Mouse (Mus musculus): ENCODE results near the gene Sin3a. TPM values are rescaled to one million over a fixed set of nuclear protein-coding genes. Genes with fewer than 3 reads are reported as not detected.

Gene Sin3a
- polyA plus RNA-seq, 1 experiment = 29.2 TPM

DNA sequence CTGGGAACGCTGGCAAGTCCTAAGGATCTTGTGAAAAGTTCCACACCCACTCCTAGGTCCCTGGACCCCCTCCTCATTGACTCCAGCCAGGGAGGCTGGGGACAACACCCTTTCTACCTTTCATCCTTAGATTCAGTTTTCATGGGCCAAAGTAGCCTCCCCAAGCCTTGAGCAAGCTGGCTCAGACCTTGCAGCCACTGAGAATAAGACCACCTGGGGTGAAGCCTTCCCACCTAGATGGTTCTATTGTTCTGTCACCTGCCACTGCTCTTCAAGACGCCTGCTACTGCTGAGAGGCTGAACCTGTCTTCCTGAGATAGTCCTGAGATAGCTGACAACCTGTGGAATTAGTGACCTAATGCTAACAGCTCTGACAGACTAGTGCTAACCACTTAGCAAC is 91.3 kb downstream of the Sin3a start:
- WGBS = 55% methylated on average over 2 of the region's 2 CpGs

GRCm38 (mm10) chr9:57166173-57166572 is 94.3 kb downstream of the Sin3a start:
- no peak overlapping the region for H3K4me3 ChIP-seq (replicated peaks; ENCODE audit: control insufficient read depth, low read depth, low read length)
- no peaks in the 10 kb centered on the region for H3K4me1 ChIP-seq (ENCODE audit: control insufficient read depth, insufficient read depth, low read length)
- no peak for TF ChIP-seq POLR2A (IDR thresholded peaks at IDR 0.05; ENCODE audit: borderline replicate concordance, control insufficient read depth, low read depth, low read length)
- no peak for TF ChIP-seq CTCF (IDR thresholded peaks at IDR 0.05; ENCODE audit: control insufficient read depth, insufficient read depth, low read length)
- 91% methylated on average over 2 of the region's 2 CpGs for WGBS
- H3K27ac ChIP-seq (ENCODE audit: control insufficient read depth, insufficient read depth, low read depth, low read length, poor library complexity) = no peak overlapping the region

More for the DNA sequence above, 91.3 kb downstream of the Sin3a start:
- Histone ChIP-seq H3K27ac (ENCODE audit: control insufficient read depth, insufficient read depth, low read depth, low read length, poor library complexity) (no peak overlapping the region), H3K4me3 (replicated peaks; ENCODE audit: control insufficient read depth, low read depth, low read length) (no peak overlapping the region), H3K4me1 (ENCODE audit: control insufficient read depth, insufficient read depth, low read length) (no peaks in the 10 kb centered on the region)
- TF ChIP-seq CTCF (IDR thresholded peaks at IDR 0.05; ENCODE audit: control insufficient read depth, insufficient read depth, low read length) (no peak), POLR2A (IDR thresholded peaks at IDR 0.05; ENCODE audit: borderline replicate concordance, control insufficient read depth, low read depth, low read length) (no peak)

GRCm38 (mm10) chr9:57168411-57168810 is 96.6 kb downstream of the Sin3a start:
- 81% methylated on average over 5 of the region's 5 CpGs for WGBS
- no peaks in the 10 kb centered on the region for H3K4me1 ChIP-seq (ENCODE audit: control insufficient read depth, insufficient read depth, low read length)
- H3K27ac ChIP-seq (ENCODE audit: control insufficient read depth, insufficient read depth, low read depth, low read length, poor library complexity) = no peak overlapping the region
- no peak for TF ChIP-seq CTCF (IDR thresholded peaks at IDR 0.05; ENCODE audit: control insufficient read depth, insufficient read depth, low read length)
- no peak for TF ChIP-seq POLR2A (IDR thresholded peaks at IDR 0.05; ENCODE audit: borderline replicate concordance, control insufficient read depth, low read depth, low read length)
- H3K4me3 ChIP-seq (replicated peaks; ENCODE audit: control insufficient read depth, low read depth, low read length) = no peak overlapping the region

Other genes with a start within 250 kb of the Sin3a start
- not detected in 2 replicates for gene Odf3l1, start 207.4 kb upstream of the Sin3a start, polyA plus RNA-seq (2011; ENCODE audit: insufficient read depth, insufficient read length, low replicate concordance, missing spikeins)
- 0.29 and 1.4 TPM in 2 replicates for gene Cspg4, start 207.0 kb upstream of the Sin3a start, polyA plus RNA-seq (2011; ENCODE audit: insufficient read depth, insufficient read length, low replicate concordance, missing spikeins)
- 2.4 and 3.4 TPM in 2 replicates for gene Snx33, start 143.7 kb upstream of the Sin3a start, polyA plus RNA-seq (2011; ENCODE audit: insufficient read depth, insufficient read length, low replicate concordance, missing spikeins)
- 36.0 and 83.1 TPM in 2 replicates for gene Imp3, start 134.6 kb upstream of the Sin3a start, polyA plus RNA-seq (2011; ENCODE audit: insufficient read depth, insufficient read length, low replicate concordance, missing spikeins)
- 5.2 and 14.9 TPM in 2 replicates for gene Snupn, start 121.2 kb upstream of the Sin3a start, polyA plus RNA-seq (2011; ENCODE audit: insufficient read depth, insufficient read length, low replicate concordance, missing spikeins)
- gene Ptpn9, start 77.1 kb upstream of the Sin3a start, polyA plus RNA-seq (2011; ENCODE audit: insufficient read depth, insufficient read length, low replicate concordance, missing spikeins) = 3.3 and 6.0 TPM in 2 replicates
- 59.3 and 101 TPM in 2 replicates for gene Man2c1, start 58.6 kb downstream of the Sin3a start, polyA plus RNA-seq (2011; ENCODE audit: insufficient read depth, insufficient read length, low replicate concordance, missing spikeins)
- 8.8 and 17.9 TPM in 2 replicates for gene Neil1, start 76.3 kb downstream of the Sin3a start, polyA plus RNA-seq (2011; ENCODE audit: insufficient read depth, insufficient read length, low replicate concordance, missing spikeins)
- gene Commd4, start 86.3 kb downstream of the Sin3a start, polyA plus RNA-seq (2011; ENCODE audit: insufficient read depth, insufficient read length, low replicate concordance, missing spikeins) = 38.6 and 97.6 TPM in 2 replicates
- gene Trcg1, start 164.5 kb downstream of the Sin3a start, polyA plus RNA-seq (2011; ENCODE audit: insufficient read depth, insufficient read length, low replicate concordance, missing spikeins) = not detected in 2 replicates
- 31.0 and 34.4 TPM in 2 replicates for gene 1700017B05Rik, start 190.6 kb downstream of the Sin3a start, polyA plus RNA-seq (2011; ENCODE audit: insufficient read depth, insufficient read length, low replicate concordance, missing spikeins)

Data from bone marrow, adult 2 months (tissue).